Mouse (Mus musculus): ENCODE results near the gene Armc12.
A peak's percentile ranks its signal among the peaks of the same experiment; 100 is the strongest.
"Not testable (repeated sequence)": the region's sequence is repeated elsewhere in the genome, so short reads cannot be mapped to it uniquely, and the experiment has no call there.

Armc12 gene

GRCm38 (mm10) chr17:28533327-28533726 is 2.7 kb downstream of the Armc12 start:
- DNase-seq (ENCODE audit: low spot score): no peak

GRCm38 (mm10) chr17:28537881-28538280 is 7.3 kb downstream of the Armc12 start:
- no peak for DNase-seq (ENCODE audit: low spot score)

GRCm38 (mm10) chr17:28546925-28547324 is 16.3 kb downstream of the Armc12 start:
- no peak for DNase-seq (ENCODE audit: low spot score)

GRCm38 (mm10) chr17:28548550-28548949 is 17.9 kb downstream of the Armc12 start:
- no peak for DNase-seq (ENCODE audit: low spot score)

GRCm38 (mm10) chr17:28549111-28549510 is 18.5 kb downstream of the Armc12 start, which contains the start of gene Clpsl2:
TSS of gene Clpsl2 (plus strand) at chr17:28549411.
- no peak for DNase-seq (ENCODE audit: low spot score)

- DNase-seq (ENCODE audit: low spot score): peak; percentile 29
These were observed 22.6 kb downstream of the Armc12 start for GRCm38 (mm10) chr17:28553040-28553793.

- not testable (repeated sequence) for DNase-seq (ENCODE audit: low spot score)
These were observed 23.4 kb downstream of the Armc12 start for GRCm38 (mm10) chr17:28554021-28554420.

- no peak for DNase-seq (ENCODE audit: low spot score)
These were observed 26.2 kb downstream of the Armc12 start for GRCm38 (mm10) chr17:28556635-28557396.

- DNase-seq (ENCODE audit: low spot score): no peak
These were observed 27.2 kb downstream of the Armc12 start for GRCm38 (mm10) chr17:28557772-28558171.

GRCm38 (mm10) chr17:28560598-28560997 is 30.0 kb downstream of the Armc12 start, which contains the start of gene Clps:
TSS of gene Clps (minus strand) at chr17:28560766.
- no peak for DNase-seq (ENCODE audit: low spot score)

- no peak for DNase-seq (ENCODE audit: low spot score)
These were observed 31.0 kb downstream of the Armc12 start for GRCm38 (mm10) chr17:28561613-28562012.

GRCm38 (mm10) chr17:28565181-28565580 is 34.6 kb downstream of the Armc12 start:
- no peak for DNase-seq (ENCODE audit: low spot score)

- no peak for DNase-seq (ENCODE audit: low spot score)
These were observed 36.9 kb downstream of the Armc12 start for GRCm38 (mm10) chr17:28567541-28567940.

- no peak for DNase-seq (ENCODE audit: low spot score)
These were observed 41.3 kb downstream of the Armc12 start for GRCm38 (mm10) chr17:28571868-28572267.

GRCm38 (mm10) chr17:28572521-28572920 is 41.9 kb downstream of the Armc12 start:
- DNase-seq (ENCODE audit: low spot score): no peak

- DNase-seq (ENCODE audit: low spot score): no peak
These were observed 42.3 kb downstream of the Armc12 start for GRCm38 (mm10) chr17:28572941-28573340.

GRCm38 (mm10) chr17:28575244-28576125 is 44.9 kb downstream of the Armc12 start, which contains the start of gene Lhfpl5:
TSS of gene Lhfpl5 (plus strand) at chr17:28575641.
- peak; percentile 29 for DNase-seq (ENCODE audit: low spot score)

- DNase-seq (ENCODE audit: low spot score): peak; percentile 29
These were observed 49.8 kb downstream of the Armc12 start for GRCm38 (mm10) chr17:28580396-28580795.

GRCm38 (mm10) chr17:28581056-28581455 is 50.5 kb downstream of the Armc12 start:
- DNase-seq (ENCODE audit: low spot score): no peak

GRCm38 (mm10) chr17:28586509-28586908 is 55.9 kb downstream of the Armc12 start:
- DNase-seq (ENCODE audit: low spot score): no peak

- no peak for DNase-seq (ENCODE audit: low spot score)
These were observed 58.0 kb downstream of the Armc12 start for GRCm38 (mm10) chr17:28588591-28588990.

Measured in ovary, postnatal 10 days (tissue).